Mouse (Mus musculus): ENCODE measurements around the gene Myo3b. TPM values are rescaled to one million over a fixed set of nuclear protein-coding genes. Genes with fewer than 3 reads are reported as not detected.

Myo3b gene
- total RNA-seq, 2 experiments from 2014 or later: 0.72 to 0.91 TPM

GRCm38 (mm10) chr2:70333553-70333952 lies 294.6 kb downstream of the Myo3b start:
- intact Hi-C loops (cut with DNase I): no loop called here
- DNase-seq (ENCODE audit: low spot score in 2 of 2): no peak

- no peak for DNase-seq (ENCODE audit: low spot score in 2 of 2)
- intact Hi-C loops (cut with DNase I): no loop called here
These were observed 297.6 kb downstream of the Myo3b start for GRCm38 (mm10) chr2:70336551-70336950.

- DNase-seq (ENCODE audit: low spot score in 2 of 2): no peak
- intact Hi-C loops (cut with DNase I): no loop called here
These were observed 298.3 kb downstream of the Myo3b start for GRCm38 (mm10) chr2:70337208-70337611.

GRCm38 (mm10) chr2:70337869-70338268 lies 298.9 kb downstream of the Myo3b start:
- intact Hi-C loops (cut with DNase I): no loop called here
- no peak for DNase-seq (ENCODE audit: low spot score in 2 of 2)

GRCm38 (mm10) chr2:70339061-70339460 lies 300.1 kb downstream of the Myo3b start:
- intact Hi-C loops (cut with DNase I): no loop called here
- DNase-seq (ENCODE audit: low spot score in 2 of 2): no peak

GRCm38 (mm10) chr2:70339501-70339900 lies 300.6 kb downstream of the Myo3b start:
- no peak for DNase-seq (ENCODE audit: low spot score in 2 of 2)
- intact Hi-C loops (cut with DNase I): no loop called here

- intact Hi-C loops (cut with DNase I): no loop called here
- DNase-seq (ENCODE audit: low spot score in 2 of 2): no peak
These were observed 301.3 kb downstream of the Myo3b start for GRCm38 (mm10) chr2:70340224-70340623.

- DNase-seq (ENCODE audit: low spot score in 2 of 2): no peak
These were observed 306.2 kb downstream of the Myo3b start for GRCm38 (mm10) chr2:70345126-70345525.

GRCm38 (mm10) chr2:70347511-70347910 lies 308.6 kb downstream of the Myo3b start:
- intact Hi-C loops (cut with DNase I): no loop called here
- DNase-seq (ENCODE audit: low spot score in 2 of 2): no peak

More at GRCm38 (mm10) chr2:70345126-70345525, 306.2 kb downstream of the Myo3b start:
- intact Hi-C loops (cut with DNase I): no loop called here

GRCm38 (mm10) chr2:70348793-70349553 lies 310.0 kb downstream of the Myo3b start:
- intact Hi-C loops (cut with DNase I): no loop called here
- no peak for DNase-seq (ENCODE audit: low spot score in 2 of 2)

GRCm38 (mm10) chr2:70352435-70353165 lies 313.7 kb downstream of the Myo3b start:
- intact Hi-C loops (cut with DNase I): no loop called here
- DNase-seq (ENCODE audit: low spot score in 2 of 2): no peak

GRCm38 (mm10) chr2:70354056-70354455 lies 315.1 kb downstream of the Myo3b start:
- no peak for DNase-seq (ENCODE audit: low spot score in 2 of 2)
- intact Hi-C loops (cut with DNase I): no loop called here

GRCm38 (mm10) chr2:70355026-70355425 lies 316.1 kb downstream of the Myo3b start:
- DNase-seq (ENCODE audit: low spot score in 2 of 2): no peak
- intact Hi-C loops (cut with DNase I): no loop called here

- intact Hi-C loops (cut with DNase I): no loop called here
- DNase-seq (ENCODE audit: low spot score in 2 of 2): no peak
These were observed 330.5 kb downstream of the Myo3b start for GRCm38 (mm10) chr2:70369421-70369820.

- intact Hi-C loops (cut with DNase I): no loop called here
These were observed 340.4 kb downstream of the Myo3b start for GRCm38 (mm10) chr2:70379341-70379740.

GRCm38 (mm10) chr2:70379939-70380338 lies 341.0 kb downstream of the Myo3b start:
- intact Hi-C loops (cut with DNase I): no loop called here
- no peak for DNase-seq (ENCODE audit: low spot score in 2 of 2)

More at GRCm38 (mm10) chr2:70379341-70379740, 340.4 kb downstream of the Myo3b start:
- DNase-seq (ENCODE audit: low spot score in 2 of 2): no peak

GRCm38 (mm10) chr2:70388645-70389044 lies 349.7 kb downstream of the Myo3b start:
- intact Hi-C loops (cut with DNase I): no loop called here
- DNase-seq (ENCODE audit: low spot score in 2 of 2): no peak

- DNase-seq (ENCODE audit: low spot score in 2 of 2): no peak
- intact Hi-C loops (cut with DNase I): no loop called here
These were observed 350.2 kb downstream of the Myo3b start for GRCm38 (mm10) chr2:70389162-70389561.

GRCm38 (mm10) chr2:70397734-70398276 lies 358.9 kb downstream of the Myo3b start:
- intact Hi-C loops (cut with DNase I): no loop called here
- DNase-seq (ENCODE audit: low spot score in 2 of 2): no peak

- DNase-seq (ENCODE audit: low spot score in 2 of 2): no peak
- intact Hi-C loops (cut with DNase I): no loop called here
These were observed 360.7 kb downstream of the Myo3b start for GRCm38 (mm10) chr2:70399441-70400115.

Measured in left cerebral cortex, postnatal 36 days (tissue).